Mouse (Mus musculus): Measurements from ENCODE around the gene Krtcap3. TPM values are rescaled to one million over a fixed set of nuclear protein-coding genes. Genes with fewer than 3 reads are reported as not detected.
A peak's percentile ranks its signal among the peaks of the same experiment; 100 is the strongest.

Krtcap3 gene
- polyA plus RNA-seq, 1 experiment from 2014 or later = 6.1 TPM

- Histone ChIP-seq H3K9ac (peak overlapping the region; percentile 73), H3K4me2 (peak overlapping the region; percentile 88), H3K9me3 (replicated peaks) (no peaks in the 10 kb centered on the region), H3K4me1 (peaks cover 43% of the 10 kb centered on the region), H3K27me3 (replicated peaks) (peaks cover 30% of the 10 kb centered on the region), H3K36me3 (no peaks in the 10 kb centered on the region), H3K27ac (peak overlapping the region; percentile 75), H3K4me3 (peak overlapping the region; percentile 65)
- no peak; the same call in 1 of the 2 replicates for ATAC-seq
- 6% methylated on average over 9 of the region's 9 CpGs for WGBS (ENCODE audit: insufficient replicate concordance)
Measured at GRCm38 (mm10) chr5:31291361-31291688, 39.8 kb downstream of the Krtcap3 start.

- WGBS (ENCODE audit: insufficient replicate concordance) = 13% methylated on average over 29 of the region's 29 CpGs
- Histone ChIP-seq H3K9ac (peak overlapping the region; percentile 74), H3K4me3 (peak overlapping the region; percentile 65), H3K36me3 (no peaks in the 10 kb centered on the region), H3K4me2 (peak overlapping the region; percentile 89), H3K4me1 (peaks cover 35% of the 10 kb centered on the region), H3K9me3 (replicated peaks) (no peaks in the 10 kb centered on the region), H3K27ac (peak overlapping the region; percentile 29; the same call in 1 of the 2 replicates), H3K27me3 (replicated peaks) (peaks cover 58% of the 10 kb centered on the region)
- no peak for ATAC-seq
Measured at GRCm38 (mm10) chr5:31294964-31295605, 43.6 kb downstream of the Krtcap3 start.

DNA sequence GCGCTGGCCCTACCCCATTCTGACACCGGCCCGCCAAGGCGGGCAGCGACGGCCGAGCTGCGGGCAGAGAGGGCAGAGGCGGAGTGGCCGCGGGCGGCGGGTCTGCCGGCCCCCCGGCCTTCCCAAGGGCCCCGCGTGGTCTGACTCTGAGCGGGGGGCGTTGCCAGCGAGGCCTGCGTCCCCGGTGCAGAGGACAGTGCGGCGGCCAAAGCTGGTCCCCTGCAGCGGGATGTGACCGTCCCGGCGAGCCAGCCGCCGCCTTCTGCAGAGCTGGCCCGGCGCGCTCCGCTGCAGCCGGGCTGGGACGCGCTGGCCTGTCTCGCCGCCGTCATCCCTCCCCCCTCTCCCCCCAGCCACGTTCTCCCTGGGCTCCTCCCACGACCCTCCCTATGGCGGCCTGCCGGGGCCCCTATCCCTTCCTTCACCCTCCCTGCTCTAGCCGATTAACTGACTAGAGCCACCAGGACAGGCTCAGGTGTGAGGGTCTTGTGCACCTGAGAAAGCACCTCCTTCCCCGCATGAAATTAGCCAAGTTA is 44.2 kb downstream of the Krtcap3 start, which contains the start of gene Fndc4:
Gene Fndc4 (minus strand): TSS at position 475 of the 536 bp plus-strand sequence.
- no peak for ATAC-seq
- Histone ChIP-seq H3K36me3 (no peaks in the 10 kb centered on the region), H3K4me1 (peaks cover 29% of the 10 kb centered on the region), H3K27ac (peak within 1 kb of the TSS; percentile 33; the same call in 1 of the 2 replicates), H3K27me3 (replicated peaks) (peaks cover 60% of the 10 kb centered on the region), H3K4me2 (peak within 1 kb of the TSS; percentile 89), H3K4me3 (peak within 1 kb of the TSS; percentile 65), H3K9ac (peak within 1 kb of the TSS; percentile 74), H3K9me3 (replicated peaks) (no peaks in the 10 kb centered on the region)
- under 1% methylated on average over 23 of the region's 46 CpGs for WGBS (ENCODE audit: insufficient replicate concordance)

GRCm38 (mm10) chr5:31297047-31297757 is 45.7 kb downstream of the Krtcap3 start, which contains the start of gene Gckr:
Gene Gckr (plus strand): TSS chr5:31297443.
- Histone ChIP-seq H3K36me3 (no peaks in the 10 kb centered on the region), H3K9me3 (replicated peaks) (no peaks in the 10 kb centered on the region), H3K27ac (peak within 1 kb of the TSS; percentile 33; the same call in 1 of the 2 replicates), H3K4me2 (peak within 1 kb of the TSS; percentile 89; the same call in 1 of the 2 replicates), H3K4me1 (peaks cover 21% of the 10 kb centered on the region), H3K4me3 (no peak within 1 kb of the TSS), H3K27me3 (replicated peaks) (peaks cover 60% of the 10 kb centered on the region), H3K9ac (no peak within 1 kb of the TSS)
- peak; percentile 23 for ATAC-seq
- 53% methylated on average over 13 of the region's 13 CpGs for WGBS (ENCODE audit: insufficient replicate concordance)

DNA sequence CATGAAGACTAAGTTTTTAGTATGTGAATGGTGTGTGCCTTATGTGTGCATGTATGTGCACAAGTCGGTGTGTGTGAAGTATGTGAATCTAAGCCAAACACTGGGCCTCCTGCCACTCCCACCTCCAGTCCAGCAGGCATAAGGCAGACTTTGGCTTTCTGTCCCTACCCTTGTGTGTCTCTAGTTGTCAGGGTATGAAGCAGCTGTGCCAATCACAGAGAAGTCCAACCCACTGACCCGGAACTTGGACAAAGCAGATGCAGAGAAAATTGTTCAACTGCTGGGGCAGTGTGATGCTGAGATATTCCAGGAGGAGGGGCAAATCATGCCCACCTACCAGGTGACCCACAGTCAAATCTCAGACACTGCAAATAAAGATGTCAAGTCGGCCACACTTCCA is 46.5 kb downstream of the Krtcap3 start:
- Histone ChIP-seq H3K4me3 (no peak overlapping the region), H3K27ac (no peak overlapping the region), H3K4me1 (peaks cover 17% of the 10 kb centered on the region), H3K36me3 (no peaks in the 10 kb centered on the region), H3K4me2 (no peak overlapping the region), H3K9ac (no peak overlapping the region), H3K9me3 (replicated peaks) (no peaks in the 10 kb centered on the region), H3K27me3 (replicated peaks) (peaks cover 60% of the 10 kb centered on the region)
- WGBS (ENCODE audit: insufficient replicate concordance) = 53% methylated on average over 3 of the region's 3 CpGs
- ATAC-seq = no peak

GRCm38 (mm10) chr5:31298486-31298885 is 47.0 kb downstream of the Krtcap3 start:
- WGBS (ENCODE audit: insufficient replicate concordance) = 24% methylated on average over 2 of the region's 2 CpGs
- Histone ChIP-seq H3K9ac (no peak overlapping the region), H3K4me2 (no peak overlapping the region), H3K36me3 (no peaks in the 10 kb centered on the region), H3K27ac (no peak overlapping the region), H3K9me3 (replicated peaks) (no peaks in the 10 kb centered on the region), H3K4me1 (peaks cover 17% of the 10 kb centered on the region), H3K27me3 (replicated peaks) (peaks cover 59% of the 10 kb centered on the region), H3K4me3 (no peak overlapping the region)
- ATAC-seq = no peak

- no peak overlapping the region for H3K9ac ChIP-seq
- H3K9me3 ChIP-seq (replicated peaks) = no peaks in the 10 kb centered on the region
- H3K4me1 ChIP-seq = no peaks in the 10 kb centered on the region
- no peaks in the 10 kb centered on the region for H3K36me3 ChIP-seq
- no peak overlapping the region for H3K27ac ChIP-seq
- WGBS (ENCODE audit: insufficient replicate concordance) = 45% methylated on average over 8 of the region's 8 CpGs
- no peak overlapping the region for H3K4me2 ChIP-seq
- H3K4me3 ChIP-seq = no peak overlapping the region
- peaks cover 26% of the 10 kb centered on the region for H3K27me3 ChIP-seq (replicated peaks)
- ATAC-seq = no peak
Measured at GRCm38 (mm10) chr5:31301866-31302265, 50.4 kb downstream of the Krtcap3 start.

Other genes starting within 250 kb of the Krtcap3 start
- 47.4 and 54.5 TPM in 2 replicates for gene Atraid, start 203.4 kb upstream of the Krtcap3 start, polyA plus RNA-seq (2016; fragmentation: Nextera tagmentation; extraction: Ambion mirVana)
- gene Slc5a6, start 202.8 kb upstream of the Krtcap3 start, polyA plus RNA-seq (2016; fragmentation: Nextera tagmentation; extraction: Ambion mirVana) = 6.9 and 7.0 TPM in 2 replicates
- gene Cad, start 196.9 kb upstream of the Krtcap3 start, polyA plus RNA-seq (2016; fragmentation: Nextera tagmentation; extraction: Ambion mirVana) = 43.6 and 44.5 TPM in 2 replicates
- gene Dnajc5g, start 145.4 kb upstream of the Krtcap3 start, polyA plus RNA-seq (2016; fragmentation: Nextera tagmentation; extraction: Ambion mirVana) = not detected in 2 replicates
- gene Slc30a3, start 143.5 kb upstream of the Krtcap3 start, polyA plus RNA-seq (2016; fragmentation: Nextera tagmentation; extraction: Ambion mirVana) = 0.26 and 0.48 TPM in 2 replicates
- gene Trim54, start 135.0 kb upstream of the Krtcap3 start, polyA plus RNA-seq (2016; fragmentation: Nextera tagmentation; extraction: Ambion mirVana) = 0.12 TPM in 1 of 2 replicates, not detected in the other
- gene Ucn, start 112.9 kb upstream of the Krtcap3 start, polyA plus RNA-seq (2016; fragmentation: Nextera tagmentation; extraction: Ambion mirVana) = not detected in 2 replicates
- 25.8 and 27.0 TPM in 2 replicates for gene Mpv17, start 97.4 kb upstream of the Krtcap3 start, polyA plus RNA-seq (2016; fragmentation: Nextera tagmentation; extraction: Ambion mirVana)
- 0.90 and 1.3 TPM in 2 replicates for gene Gm29609, start 71.8 kb upstream of the Krtcap3 start, polyA plus RNA-seq (2016; fragmentation: Nextera tagmentation; extraction: Ambion mirVana)
- gene Gtf3c2, start 71.5 kb upstream of the Krtcap3 start, polyA plus RNA-seq (2016; fragmentation: Nextera tagmentation; extraction: Ambion mirVana) = 51.5 and 53.1 TPM in 2 replicates
- gene Snx17, start 58.5 kb upstream of the Krtcap3 start, polyA plus RNA-seq (2016; fragmentation: Nextera tagmentation; extraction: Ambion mirVana) = 58.2 and 62.3 TPM in 2 replicates
- gene Eif2b4, start 58.3 kb upstream of the Krtcap3 start, polyA plus RNA-seq (2016; fragmentation: Nextera tagmentation; extraction: Ambion mirVana) = 67.2 and 73.1 TPM in 2 replicates
- 4.5 and 7.2 TPM in 2 replicates for gene Zfp513, start 49.4 kb upstream of the Krtcap3 start, polyA plus RNA-seq (2016; fragmentation: Nextera tagmentation; extraction: Ambion mirVana)
- 195 and 204 TPM in 2 replicates for gene Ppm1g, start 31.0 kb upstream of the Krtcap3 start, polyA plus RNA-seq (2016; fragmentation: Nextera tagmentation; extraction: Ambion mirVana)
- 60.1 and 64.8 TPM in 2 replicates for gene Nrbp1, start 10.8 kb upstream of the Krtcap3 start, polyA plus RNA-seq (2016; fragmentation: Nextera tagmentation; extraction: Ambion mirVana)
- gene Gm9970, start 10.5 kb upstream of the Krtcap3 start, polyA plus RNA-seq (2016; fragmentation: Nextera tagmentation; extraction: Ambion mirVana) = not detected in 2 replicates
- 8.7 and 10.3 TPM in 2 replicates for gene Ift172, start 39.4 kb downstream of the Krtcap3 start, polyA plus RNA-seq (2016; fragmentation: Nextera tagmentation; extraction: Ambion mirVana)
- gene Fndc4, start 44.4 kb downstream of the Krtcap3 start, polyA plus RNA-seq (2016; fragmentation: Nextera tagmentation; extraction: Ambion mirVana) = 13.9 and 15.7 TPM in 2 replicates
- gene Gckr, start 45.8 kb downstream of the Krtcap3 start, polyA plus RNA-seq (2016; fragmentation: Nextera tagmentation; extraction: Ambion mirVana) = 10.3 and 11.2 TPM in 2 replicates
- gene Zfp512, start 200.7 kb downstream of the Krtcap3 start, polyA plus RNA-seq (2016; fragmentation: Nextera tagmentation; extraction: Ambion mirVana) = 21.5 and 23.8 TPM in 2 replicates
- not detected in 2 replicates for gene 4930548H24Rik, start 234.0 kb downstream of the Krtcap3 start, polyA plus RNA-seq (2016; fragmentation: Nextera tagmentation; extraction: Ambion mirVana)
- gene Gpn1, start 243.1 kb downstream of the Krtcap3 start, polyA plus RNA-seq (2016; fragmentation: Nextera tagmentation; extraction: Ambion mirVana) = 34.9 and 38.8 TPM in 2 replicates